ENCODE assay signal across 8 mouse cellular contexts in genomic region chr10:128036746-128037425, GRCm38 (mm10). TPM values are rescaled to one million over a fixed set of nuclear protein-coding genes. Genes with fewer than 3 reads are reported as not detected.
DNase-seq lines count a peak whose midpoint lies in the region; ATAC-seq lines count a peak whose summit lies in the region.

No protein-coding gene starts in this region.

- peak overlapping the region; percentile 97 for H3K4me3 ChIP-seq in embryonic facial prominence, embryonic 12.5 days
- peak overlapping the region; percentile 100 for H3K4me3 ChIP-seq in heart, embryonic 11.5 days (ENCODE audit: low read depth, low read length)
- peak overlapping the region; percentile 86 for H3K4me3 ChIP-seq in kidney, embryonic 15.5 days (replicated peaks)
- peak overlapping the region; percentile 83 for H3K4me3 ChIP-seq in lung, embryonic 16.5 days (ENCODE audit: low read length)

- peaks cover 29% of the 10 kb centered on the region for H3K36me3 ChIP-seq in embryonic facial prominence, embryonic 12.5 days
- peaks cover 6% of the 10 kb centered on the region for H3K36me3 ChIP-seq in heart, embryonic 11.5 days (ENCODE audit: control insufficient read depth, insufficient read depth, low read length)
- H3K36me3 ChIP-seq in kidney, embryonic 15.5 days: peaks cover 41% of the 10 kb centered on the region
- H3K36me3 ChIP-seq in lung, embryonic 16.5 days (ENCODE audit: control insufficient read depth, insufficient read depth, low read length): peaks cover 17% of the 10 kb centered on the region

- H3K4me2 ChIP-seq in embryonic facial prominence, embryonic 12.5 days (replicated peaks): peak overlapping the region; percentile 87
- H3K4me2 ChIP-seq in heart, embryonic 11.5 days: peak overlapping the region; percentile 87
- H3K4me2 ChIP-seq in kidney, embryonic 15.5 days: peak overlapping the region; percentile 70
- peak overlapping the region; percentile 82 for H3K4me2 ChIP-seq in lung, embryonic 16.5 days (ENCODE audit: low read depth, low read length)

- peak; percentile 59 for DNase-seq in CD4-positive, CD25-positive, alpha-beta regulatory T cell, adult 2 months (ENCODE audit: low read depth, low spot score)
- peak; percentile 64 for DNase-seq in R1 (ENCODE audit: low read depth, low spot score)
- DNase-seq in retina, embryonic 14.5 days (ENCODE audit: low spot score): peak; percentile 24

- H3K4me1 ChIP-seq in embryonic facial prominence, embryonic 12.5 days: peaks cover 31% of the 10 kb centered on the region
- peaks cover 36% of the 10 kb centered on the region for H3K4me1 ChIP-seq in heart, embryonic 11.5 days (ENCODE audit: control insufficient read depth, insufficient read depth, low read length)
- H3K4me1 ChIP-seq in kidney, embryonic 15.5 days: peaks cover 48% of the 10 kb centered on the region
- peaks cover 10% of the 10 kb centered on the region for H3K4me1 ChIP-seq in lung, embryonic 16.5 days (replicated peaks; ENCODE audit: control insufficient read depth, insufficient read depth, low read length)

- peak overlapping the region; percentile 99 for H3K9ac ChIP-seq in embryonic facial prominence, embryonic 12.5 days
- H3K9ac ChIP-seq in heart, embryonic 11.5 days (ENCODE audit: low read depth, low read length): peak overlapping the region; percentile 100
- peak overlapping the region; percentile 97 for H3K9ac ChIP-seq in kidney, embryonic 15.5 days
- H3K9ac ChIP-seq in lung, embryonic 16.5 days (ENCODE audit: low read length): peak overlapping the region; percentile 100

- no peaks in the 10 kb centered on the region for H3K27me3 ChIP-seq in embryonic facial prominence, embryonic 12.5 days
- H3K27me3 ChIP-seq in heart, embryonic 11.5 days (ENCODE audit: control insufficient read depth, insufficient read depth, low read length): no peaks in the 10 kb centered on the region
- no peaks in the 10 kb centered on the region for H3K27me3 ChIP-seq in kidney, embryonic 15.5 days
- H3K27me3 ChIP-seq in lung, embryonic 16.5 days (ENCODE audit: control insufficient read depth, insufficient read depth, low read depth, low read length): no peaks in the 10 kb centered on the region

- ATAC-seq in CD4-positive, CD25-positive, alpha-beta regulatory T cell, adult 4 months: no peak
- no peak for ATAC-seq in embryonic facial prominence, embryonic 12.5 days (ENCODE audit: insufficient number of reproducible peaks, insufficient read depth, low FRiP score, low TSS enrichment)
- 0 out of 2 replicates have a peak, but pooled peaks have one; percentile 8 for ATAC-seq in heart, embryonic 11.5 days (replicated peaks; ENCODE audit: insufficient number of reproducible peaks, low FRiP score, low TSS enrichment)
- ATAC-seq in kidney, embryonic 15.5 days (replicated peaks; ENCODE audit: low FRiP score): no peak
- ATAC-seq in lung, embryonic 16.5 days (ENCODE audit: low read depth): peak; percentile 13; the same call in 1 of the 2 replicates

- no peaks in the 10 kb centered on the region for H3K9me3 ChIP-seq in embryonic facial prominence, embryonic 12.5 days
- H3K9me3 ChIP-seq in heart, embryonic 11.5 days (replicated peaks; ENCODE audit: control insufficient read depth, low read length): no peaks in the 10 kb centered on the region
- H3K9me3 ChIP-seq in kidney, embryonic 15.5 days (replicated peaks): no peaks in the 10 kb centered on the region
- no peaks in the 10 kb centered on the region for H3K9me3 ChIP-seq in lung, embryonic 16.5 days (ENCODE audit: control insufficient read depth, low read length)

- 8% methylated on average over 10 of the region's 10 CpGs for WGBS in embryonic facial prominence, embryonic 12.5 days
- WGBS in heart, embryonic 11.5 days (ENCODE audit: insufficient replicate concordance): 2% methylated on average over 10 of the region's 10 CpGs
- 2% methylated on average over 10 of the region's 10 CpGs for WGBS in kidney, embryonic 15.5 days
- WGBS in lung, embryonic 16.5 days: 2% methylated on average over 10 of the region's 10 CpGs

- peak overlapping the region; percentile 96; the same call in 1 of the 2 replicates for H3K27ac ChIP-seq in embryonic facial prominence, embryonic 12.5 days
- peak overlapping the region; percentile 98 for H3K27ac ChIP-seq in heart, embryonic 11.5 days (ENCODE audit: low read depth, low read length)
- peak overlapping the region; percentile 98 for H3K27ac ChIP-seq in kidney, embryonic 15.5 days
- H3K27ac ChIP-seq in lung, embryonic 16.5 days (ENCODE audit: low read length): peak overlapping the region; percentile 96

RNA-seq across cellular contexts. Expression of gene Naca, which starts 1.5 kb away (rescaled TPM):
- polyA plus RNA-seq in CD4-positive, CD25-positive, alpha-beta regulatory T cell, adult 4 months (2017; shearing (Covaris generic)): 100 to 1,000 TPM; 957 to 1,000 TPM
- 832 and 847 TPM in 2 replicates for polyA plus RNA-seq in embryonic facial prominence, embryonic 12.5 days (2016; fragmentation: Nextera tagmentation; extraction: Ambion mirVana)
- polyA plus RNA-seq in heart, embryonic 11.5 days (2014; fragmentation: Nextera tagmentation; extraction: Ambion mirVana): 678 and 713 TPM in 2 replicates
- 838 and 886 TPM in 2 replicates for polyA plus RNA-seq in kidney, embryonic 15.5 days (2015; fragmentation: Nextera tagmentation; extraction: Ambion mirVana)
- 647 and 740 TPM in 2 replicates for polyA plus RNA-seq in lung, embryonic 16.5 days (2015; fragmentation: Nextera tagmentation; extraction: Ambion mirVana)

RNA-seq across cellular contexts. Expression of gene Ptges3, which starts 21.9 kb away (rescaled TPM):
- 100 to 1,000 TPM; 234 to 353 TPM for polyA plus RNA-seq in CD4-positive, CD25-positive, alpha-beta regulatory T cell, adult 4 months (2017; shearing (Covaris generic))
- polyA plus RNA-seq in embryonic facial prominence, embryonic 12.5 days (2016; fragmentation: Nextera tagmentation; extraction: Ambion mirVana): 541 and 578 TPM in 2 replicates
- 354 and 377 TPM in 2 replicates for polyA plus RNA-seq in heart, embryonic 11.5 days (2014; fragmentation: Nextera tagmentation; extraction: Ambion mirVana)
- polyA plus RNA-seq in kidney, embryonic 15.5 days (2015; fragmentation: Nextera tagmentation; extraction: Ambion mirVana): 493 and 571 TPM in 2 replicates
- 432 and 461 TPM in 2 replicates for polyA plus RNA-seq in lung, embryonic 16.5 days (2015; fragmentation: Nextera tagmentation; extraction: Ambion mirVana)

RNA-seq across cellular contexts. Expression of gene Prim1, which starts 21.9 kb away (rescaled TPM):
- polyA plus RNA-seq in CD4-positive, CD25-positive, alpha-beta regulatory T cell, adult 4 months (2017; shearing (Covaris generic)): 10 to 100 TPM; 18.9 to 20.2 TPM
- 94.6 and 95.2 TPM in 2 replicates for polyA plus RNA-seq in embryonic facial prominence, embryonic 12.5 days (2016; fragmentation: Nextera tagmentation; extraction: Ambion mirVana)
- polyA plus RNA-seq in heart, embryonic 11.5 days (2014; fragmentation: Nextera tagmentation; extraction: Ambion mirVana): 56.0 and 61.4 TPM in 2 replicates
- 84.9 and 92.8 TPM in 2 replicates for polyA plus RNA-seq in kidney, embryonic 15.5 days (2015; fragmentation: Nextera tagmentation; extraction: Ambion mirVana)
- polyA plus RNA-seq in lung, embryonic 16.5 days (2015; fragmentation: Nextera tagmentation; extraction: Ambion mirVana): 79.0 and 80.3 TPM in 2 replicates

RNA-seq across cellular contexts. Expression of gene Hsd17b6, which starts 29.5 kb away (rescaled TPM):
- not detected for polyA plus RNA-seq in CD4-positive, CD25-positive, alpha-beta regulatory T cell, adult 4 months (2017; shearing (Covaris generic))
- not detected in 2 replicates for polyA plus RNA-seq in embryonic facial prominence, embryonic 12.5 days (2016; fragmentation: Nextera tagmentation; extraction: Ambion mirVana)
- not detected in 2 replicates for polyA plus RNA-seq in heart, embryonic 11.5 days (2014; fragmentation: Nextera tagmentation; extraction: Ambion mirVana)
- polyA plus RNA-seq in kidney, embryonic 15.5 days (2015; fragmentation: Nextera tagmentation; extraction: Ambion mirVana): not detected in 2 replicates
- not detected in 2 replicates for polyA plus RNA-seq in lung, embryonic 16.5 days (2015; fragmentation: Nextera tagmentation; extraction: Ambion mirVana)

RNA-seq across cellular contexts. Expression of gene Atp5b, which starts 46.2 kb away (rescaled TPM):
- 100 to 1,000 TPM; 455 to 512 TPM for polyA plus RNA-seq in CD4-positive, CD25-positive, alpha-beta regulatory T cell, adult 4 months (2017; shearing (Covaris generic))
- 1,967 TPM in 2 replicates for polyA plus RNA-seq in embryonic facial prominence, embryonic 12.5 days (2016; fragmentation: Nextera tagmentation; extraction: Ambion mirVana)
- 4,523 and 4,948 TPM in 2 replicates for polyA plus RNA-seq in heart, embryonic 11.5 days (2014; fragmentation: Nextera tagmentation; extraction: Ambion mirVana)
- polyA plus RNA-seq in kidney, embryonic 15.5 days (2015; fragmentation: Nextera tagmentation; extraction: Ambion mirVana): 2,850 and 2,855 TPM in 2 replicates
- polyA plus RNA-seq in lung, embryonic 16.5 days (2015; fragmentation: Nextera tagmentation; extraction: Ambion mirVana): 2,116 and 2,117 TPM in 2 replicates

Comparison
In these comparisons a context has a peak if more than half of its experiments do, and no peak if none do; other contexts are left out.
1. ATAC-seq: peak in heart, embryonic 11.5 days (single experiment) and lung, embryonic 16.5 days (single experiment); none in CD4-positive, CD25-positive, alpha-beta regulatory T cell, adult 4 months (single experiment), embryonic facial prominence, embryonic 12.5 days (single experiment) and kidney, embryonic 15.5 days (single experiment).
2. Peak in every context shown above with its lines, with median percentiles within 50 percentile points of each other: DNase-seq, H3K27ac ChIP-seq, H3K4me2 ChIP-seq, H3K4me3 ChIP-seq and H3K9ac ChIP-seq.